Mouse (Mus musculus) MN1 (cell line): ENCODE data around the gene Cul3.
"Not testable (repeated sequence)": the region's sequence is repeated elsewhere in the genome, so short reads cannot be mapped to it uniquely, and the experiment has no call there.

Experiments
- DNase-seq: peaks from one replicate; pipeline ENCODE4 v3.0.0-alpha.2; 2016; ENCODE audit warnings: low spot score

Cul3 gene

GRCm38 (mm10) chr1:80340436-80341376 is at the start of gene Cul3:
Gene Cul3, minus strand, starts transcription at chr1:80340480.
- DNase-seq, result peak; percentile 97

- DNase-seq, result no peak
Measured at GRCm38 (mm10) chr1:80389518-80389917, 49.2 kb upstream of the Cul3 start.

GRCm38 (mm10) chr1:80383613-80384589 is 43.6 kb upstream of the Cul3 start:
- DNase-seq, result no peak

GRCm38 (mm10) chr1:80382928-80383327 is 42.6 kb upstream of the Cul3 start:
- DNase-seq, result no peak

GRCm38 (mm10) chr1:80381302-80381701 is 41.0 kb upstream of the Cul3 start:
- DNase-seq, result no peak

GRCm38 (mm10) chr1:80372010-80372409 is 31.7 kb upstream of the Cul3 start:
- DNase-seq, result no peak

- no peak for DNase-seq
Measured at GRCm38 (mm10) chr1:80371189-80371889, 31.1 kb upstream of the Cul3 start.

GRCm38 (mm10) chr1:80363486-80363885 is 23.2 kb upstream of the Cul3 start:
- no peak for DNase-seq

- DNase-seq, result no peak
Measured at GRCm38 (mm10) chr1:80362946-80363345, 22.7 kb upstream of the Cul3 start.

GRCm38 (mm10) chr1:80362400-80362799 is 22.1 kb upstream of the Cul3 start:
- no peak for DNase-seq

GRCm38 (mm10) chr1:80361771-80362170 is 21.5 kb upstream of the Cul3 start:
- not testable (repeated sequence) for DNase-seq

- DNase-seq, result no peak
Measured at GRCm38 (mm10) chr1:80360038-80360608, 19.8 kb upstream of the Cul3 start.

GRCm38 (mm10) chr1:80340061-80340435 is 232 bp downstream of the Cul3 start:
- peak; percentile 71 for DNase-seq

GRCm38 (mm10) chr1:80339425-80340021 is 757 bp downstream of the Cul3 start:
- DNase-seq, result peak; percentile 36

- no peak for DNase-seq
Measured at GRCm38 (mm10) chr1:80338398-80338797, 1.9 kb downstream of the Cul3 start.

- DNase-seq, result no peak
Measured at GRCm38 (mm10) chr1:80335726-80336368, 4.4 kb downstream of the Cul3 start.

- no peak for DNase-seq
Measured at GRCm38 (mm10) chr1:80335118-80335517, 5.2 kb downstream of the Cul3 start.

- DNase-seq, result no peak
Measured at GRCm38 (mm10) chr1:80330970-80331369, 9.3 kb downstream of the Cul3 start.

- DNase-seq, result no peak
Measured at GRCm38 (mm10) chr1:80325761-80326160, 14.5 kb downstream of the Cul3 start.

- DNase-seq, result no peak
Measured at GRCm38 (mm10) chr1:80324370-80324769, 15.9 kb downstream of the Cul3 start.
